Mouse (Mus musculus): ENCODE measurements at regions not wholly inside any gene's neighbourhood (a gene's known extent, or its start where the extent isn't known, plus 50 kb on each side); places are given as distances from the start of the nearest gene placed in this dataset.

- TF ChIP-seq CTCF (IDR thresholded peaks at IDR 0.05; ENCODE audit: insufficient read depth, low read depth, low read length), result no peak
- TF ChIP-seq POLR2A (IDR thresholded peaks at IDR 0.05; ENCODE audit: insufficient read depth, low read depth, low read length), result no peak
Observed at GRCm38 (mm10) chr8:84321841-84322240, 51.7 kb upstream of the Ccdc130 start.
